Mouse (Mus musculus) liver (tissue): ENCODE results near the gene Rnf217.
A peak's percentile ranks its signal among the peaks of the same experiment; 100 is the strongest.

Source experiments
- DNase-seq: peaks from one replicate; pipeline ENCODE4 v3.0.0-alpha.2; 2020; ENCODE audit warnings: mixed read lengths

Rnf217 gene

DNA sequence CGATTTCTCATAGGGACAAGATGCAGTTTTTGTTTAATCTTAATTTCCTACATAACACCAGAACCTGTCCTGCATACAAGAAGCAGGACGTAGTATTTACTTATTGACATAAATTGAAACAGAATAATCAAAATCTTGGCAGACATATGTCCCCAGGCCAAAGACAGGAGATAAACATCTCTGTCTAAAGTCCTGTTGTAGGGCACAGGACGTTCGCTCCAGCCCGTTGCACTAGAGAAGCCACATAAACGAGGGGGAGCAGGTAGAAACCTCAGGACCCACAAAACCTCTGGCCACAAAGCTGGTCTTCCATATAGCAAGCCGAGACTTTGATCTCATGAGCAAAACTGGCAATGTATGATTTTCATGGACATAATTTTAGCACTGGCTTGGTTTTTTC, 57.1 kb downstream of the Rnf217 start:
- no peak for DNase-seq

DNA sequence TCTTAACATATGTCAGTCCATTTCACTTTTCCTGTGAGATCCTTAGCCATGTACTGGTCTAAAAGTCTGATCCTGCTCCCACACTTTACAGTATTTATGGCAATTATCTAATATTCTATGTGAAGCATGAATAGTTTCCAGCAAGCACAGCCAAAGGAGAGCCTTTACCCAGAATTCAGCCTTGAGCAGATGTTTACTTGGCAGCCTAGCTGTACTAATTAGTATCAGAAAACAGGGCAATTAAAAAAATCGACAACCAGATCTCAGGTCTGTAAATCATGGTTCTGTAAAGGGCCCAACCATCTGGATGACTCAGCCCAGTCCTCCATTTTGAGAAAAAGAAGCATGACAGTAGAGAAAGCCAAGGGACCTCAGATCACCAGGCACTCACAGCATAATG, 57.6 kb downstream of the Rnf217 start:
- DNase-seq: no peak

DNA sequence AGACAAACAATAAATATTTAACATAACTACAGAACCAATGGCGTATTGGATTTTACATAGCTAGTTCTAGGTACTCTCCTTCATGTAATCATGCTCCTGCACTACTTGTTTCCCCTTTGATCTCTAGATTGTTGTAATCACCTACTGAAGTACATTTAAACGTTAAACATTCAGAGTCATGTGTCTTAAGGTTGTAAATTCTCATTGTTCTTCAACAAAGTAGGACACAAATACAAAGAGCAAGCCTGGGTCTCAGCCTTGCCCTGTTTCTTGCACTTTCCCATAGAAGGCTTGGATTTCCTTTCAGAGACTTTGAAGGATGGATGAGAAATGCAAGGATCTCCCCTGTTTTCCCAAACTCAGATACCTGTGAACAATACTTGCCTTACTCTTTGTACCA, 61.8 kb downstream of the Rnf217 start:
- DNase-seq: no peak

DNA sequence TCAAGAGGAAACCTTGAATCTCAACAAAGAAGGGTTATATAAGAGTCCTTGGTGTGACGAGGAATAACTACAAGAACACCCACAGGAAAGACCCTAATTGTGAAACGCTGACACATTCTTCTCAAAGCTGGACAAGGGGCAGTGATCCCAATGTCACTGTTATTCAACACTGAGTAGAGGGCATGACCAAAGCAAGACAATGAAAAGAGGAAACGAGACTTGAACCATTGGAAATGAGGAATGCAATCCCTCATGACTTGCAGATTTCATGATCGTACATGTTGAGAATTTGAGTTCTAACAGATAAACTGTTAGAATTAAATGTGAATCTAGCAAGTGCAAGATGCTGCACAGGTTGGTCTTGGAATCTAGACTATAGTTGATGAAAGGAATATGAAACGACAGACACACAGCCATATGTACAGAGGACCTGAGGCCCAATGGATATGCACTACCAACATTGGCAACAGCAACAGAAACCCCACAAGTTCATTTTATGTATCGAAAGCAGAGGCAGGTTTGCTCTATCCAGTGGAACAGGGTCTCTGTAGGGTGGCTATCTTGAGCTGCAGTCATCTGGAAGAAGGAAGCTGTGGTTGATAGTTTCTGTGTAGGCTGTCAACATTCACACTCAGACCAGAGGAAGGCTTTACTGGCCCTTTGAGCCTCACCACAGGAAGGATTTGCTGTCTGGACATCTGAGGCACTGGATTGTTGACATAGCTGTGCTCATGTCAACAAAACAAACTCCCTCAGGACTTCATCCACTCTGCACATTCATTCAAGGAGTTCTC, 64.6 kb downstream of the Rnf217 start:
- no peak for DNase-seq

DNA sequence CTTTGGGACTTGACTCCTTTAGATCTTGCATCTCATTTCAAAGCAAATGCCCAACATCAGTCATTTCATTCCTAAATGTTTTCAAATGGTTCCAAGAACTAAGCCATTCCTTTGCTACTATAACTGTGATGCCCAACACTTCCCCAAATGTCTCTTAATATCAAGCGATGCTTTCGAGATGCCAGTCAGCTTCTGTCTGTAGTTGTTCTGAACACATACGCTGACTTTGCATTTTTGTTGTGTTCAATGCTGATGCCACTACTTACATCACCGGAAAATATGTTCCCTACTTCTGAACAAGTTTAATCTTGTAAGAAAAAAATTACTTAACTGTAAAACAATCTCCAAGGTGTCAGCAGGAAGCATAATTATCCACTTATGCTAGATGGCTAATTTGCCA, 68.5 kb downstream of the Rnf217 start:
- DNase-seq: no peak

DNA sequence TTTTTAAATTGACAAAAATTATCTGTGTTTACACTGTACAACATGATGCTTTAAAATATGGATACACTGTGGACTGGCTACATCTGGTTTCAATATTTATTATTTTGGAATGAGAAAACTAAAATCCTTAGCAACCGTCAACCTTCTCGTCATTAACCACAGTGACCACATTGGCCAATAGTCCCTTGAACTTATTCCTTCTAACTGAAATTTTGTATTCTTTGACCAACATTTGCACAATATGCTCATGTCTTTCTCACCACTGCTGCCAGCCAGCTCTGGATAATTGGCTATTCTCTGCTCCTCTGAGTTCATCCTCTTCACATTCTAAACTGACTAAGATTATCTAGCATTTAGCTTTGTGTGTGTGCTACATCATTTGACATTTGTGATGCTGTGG, 69.6 kb downstream of the Rnf217 start:
- no peak for DNase-seq

DNA sequence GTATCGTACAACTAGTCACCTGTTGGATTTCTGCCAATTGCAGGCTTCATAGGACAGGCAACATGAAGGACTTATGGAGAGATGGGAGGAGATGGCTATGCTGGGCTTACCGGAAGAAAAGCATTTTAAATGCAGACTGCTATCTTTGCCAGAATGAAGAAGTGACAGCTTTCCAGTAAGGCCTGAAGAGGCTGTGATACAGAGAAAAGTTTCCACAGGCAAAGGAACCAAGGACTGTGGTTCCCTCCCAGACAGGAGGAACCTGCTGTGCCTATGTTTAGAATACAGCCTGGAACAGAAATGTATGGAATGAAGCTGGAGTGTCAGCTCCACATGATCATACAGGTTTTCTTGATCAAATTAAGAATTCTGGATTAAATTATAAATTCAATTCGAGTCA, 70.3 kb downstream of the Rnf217 start:
- no peak for DNase-seq

DNA sequence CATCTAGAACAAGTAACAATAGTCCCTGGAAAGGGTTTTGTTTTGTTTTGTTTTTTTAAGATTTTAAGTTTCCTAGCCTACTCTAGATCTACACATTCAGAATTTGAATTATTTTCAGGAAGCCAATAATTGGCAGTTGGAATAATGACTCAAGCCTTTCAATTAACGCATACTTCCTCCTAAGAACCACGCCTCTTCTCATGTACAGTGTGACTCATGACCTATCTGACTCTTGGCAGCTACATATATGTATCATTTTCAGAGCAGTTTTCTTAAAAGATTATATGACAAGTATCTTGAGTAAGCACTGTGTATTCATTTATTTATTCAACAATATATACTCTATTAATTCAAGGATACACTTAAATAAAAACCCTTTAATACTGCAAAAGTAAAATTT, 70.7 kb downstream of the Rnf217 start:
- no peak for DNase-seq

DNA sequence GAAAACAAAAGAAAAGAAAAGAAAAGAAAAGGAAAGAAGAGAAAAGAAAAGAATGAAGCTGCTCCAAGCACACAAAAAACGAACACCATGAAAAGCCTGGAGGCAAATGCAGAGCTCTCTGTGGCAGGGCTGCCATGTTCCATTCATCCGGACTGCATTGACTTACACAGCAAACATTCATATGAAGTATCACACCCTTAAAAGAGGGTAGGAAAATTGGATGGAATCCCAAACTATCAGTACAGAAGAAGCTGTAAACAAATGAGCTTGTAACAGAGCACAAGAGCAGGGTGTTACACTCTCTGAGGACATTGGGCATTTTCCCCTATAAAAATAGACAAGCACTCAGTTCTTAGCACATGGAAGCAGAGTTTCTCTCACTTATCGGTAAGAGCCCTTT, 71.8 kb downstream of the Rnf217 start:
- DNase-seq: no peak

DNA sequence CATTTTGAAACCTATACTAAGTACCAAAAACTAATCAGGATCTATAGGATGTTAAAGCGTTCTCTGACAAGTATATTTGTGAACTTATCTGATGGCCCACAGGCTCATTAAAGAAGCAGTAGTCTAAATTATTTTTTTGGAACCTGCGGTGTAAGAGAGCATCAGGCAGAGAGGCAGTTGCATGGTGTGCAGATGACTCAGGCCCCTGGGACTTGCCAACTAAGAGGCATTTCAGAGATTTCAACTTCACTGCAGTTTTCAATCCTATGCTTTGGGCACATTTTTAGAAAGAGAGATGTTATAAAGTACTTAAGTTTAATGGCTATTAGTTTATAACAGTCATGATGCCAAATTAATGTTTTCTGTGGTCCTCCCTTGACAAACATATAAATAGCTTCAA, 73.9 kb downstream of the Rnf217 start:
- no peak for DNase-seq

DNA sequence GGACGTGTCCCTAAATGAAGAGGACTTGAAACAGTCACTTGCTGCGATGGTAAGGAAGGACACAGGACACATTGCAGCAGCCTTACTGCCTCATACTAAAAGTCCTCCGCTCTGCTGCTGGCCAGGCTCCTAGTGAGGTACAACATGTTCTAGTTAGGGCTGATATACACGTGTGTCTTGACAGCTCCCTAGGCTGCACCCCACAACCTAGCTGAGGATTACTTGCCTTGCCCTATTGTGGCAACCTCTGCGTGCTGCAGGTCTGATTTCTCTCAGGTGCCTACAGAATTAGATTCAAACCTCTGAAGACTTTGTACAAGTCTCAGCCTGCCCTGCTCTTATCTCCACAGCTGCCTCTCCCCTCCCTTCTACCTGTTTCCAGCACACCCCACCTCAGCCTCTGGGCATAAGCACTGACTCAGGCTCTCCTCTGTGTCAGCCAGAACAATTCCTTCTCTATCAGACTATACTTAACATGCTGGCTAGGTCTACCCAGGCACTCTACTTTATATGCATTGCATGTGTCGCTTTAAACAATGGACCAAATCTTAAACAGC, 75.6 kb downstream of the Rnf217 start:
- DNase-seq: no peak

DNA sequence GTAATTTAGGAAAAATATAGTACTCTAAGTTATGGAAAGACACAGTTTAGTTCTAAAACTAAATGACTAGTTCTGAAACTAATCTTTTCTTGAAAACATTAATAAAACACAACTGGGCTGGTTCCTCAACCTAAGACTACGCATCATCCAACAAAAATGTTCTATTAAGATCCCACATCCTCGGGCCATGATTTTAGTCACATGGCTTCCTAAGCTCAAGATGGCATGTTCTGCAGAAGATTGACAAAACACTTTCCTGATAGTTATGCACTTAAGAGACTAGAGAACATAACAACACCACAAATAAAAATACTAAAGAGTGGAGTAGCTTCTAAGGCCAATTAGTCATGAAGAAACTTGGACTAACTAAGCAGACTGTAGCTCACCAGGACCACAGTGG, 76.2 kb downstream of the Rnf217 start:
- no peak for DNase-seq

DNA sequence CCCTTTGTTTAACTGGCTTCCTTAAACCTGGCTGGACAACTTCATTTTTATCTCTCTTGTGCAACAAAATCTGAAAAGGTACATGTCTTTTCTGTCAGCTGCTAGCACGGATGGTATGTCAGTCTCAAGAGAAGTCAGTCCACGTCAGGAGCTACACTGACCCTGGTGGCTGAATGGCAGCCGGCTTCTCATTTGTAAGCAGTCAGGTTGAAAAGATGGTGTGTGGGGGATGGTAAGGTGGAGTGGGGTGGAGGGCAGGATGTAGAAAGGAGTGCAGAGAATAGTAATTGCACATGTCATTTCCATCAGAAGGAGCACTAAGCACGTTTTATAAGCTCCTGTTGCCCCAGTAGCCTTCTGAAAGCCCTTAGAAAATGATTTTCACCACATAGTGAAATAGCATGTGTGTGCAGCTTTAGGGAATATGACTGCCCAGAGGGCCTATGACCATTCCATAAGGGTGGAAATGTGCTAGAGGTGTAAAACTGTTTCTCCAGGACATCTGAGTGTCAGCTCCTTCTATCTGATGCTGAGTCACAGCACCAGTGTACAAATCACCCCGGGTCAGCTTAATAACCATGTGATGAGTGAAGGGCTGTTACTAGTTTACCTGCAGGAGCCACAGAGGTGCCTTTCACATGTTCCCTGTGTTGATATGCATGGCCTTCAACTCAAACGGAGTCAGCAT, 80.5 kb downstream of the Rnf217 start:
- DNase-seq: no peak

DNA sequence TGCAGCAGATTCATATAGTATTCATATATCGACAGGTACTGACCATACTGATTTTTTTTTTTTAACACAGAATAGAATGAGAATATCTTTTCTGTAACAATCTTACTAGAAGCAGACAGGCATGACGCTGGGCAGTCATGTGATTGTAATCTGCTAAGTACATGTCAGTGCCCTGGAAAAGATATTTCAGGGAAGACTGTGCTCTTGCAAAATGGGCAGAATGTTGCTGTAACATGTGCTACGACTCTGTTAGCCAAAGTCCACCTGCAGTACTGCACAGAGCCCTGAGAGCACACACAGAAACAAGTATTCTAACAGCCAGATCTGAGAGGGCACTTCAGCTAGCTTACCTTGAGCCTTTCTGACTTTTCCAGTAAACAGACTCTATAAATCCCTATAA, 83.3 kb downstream of the Rnf217 start:
- no peak for DNase-seq

DNA sequence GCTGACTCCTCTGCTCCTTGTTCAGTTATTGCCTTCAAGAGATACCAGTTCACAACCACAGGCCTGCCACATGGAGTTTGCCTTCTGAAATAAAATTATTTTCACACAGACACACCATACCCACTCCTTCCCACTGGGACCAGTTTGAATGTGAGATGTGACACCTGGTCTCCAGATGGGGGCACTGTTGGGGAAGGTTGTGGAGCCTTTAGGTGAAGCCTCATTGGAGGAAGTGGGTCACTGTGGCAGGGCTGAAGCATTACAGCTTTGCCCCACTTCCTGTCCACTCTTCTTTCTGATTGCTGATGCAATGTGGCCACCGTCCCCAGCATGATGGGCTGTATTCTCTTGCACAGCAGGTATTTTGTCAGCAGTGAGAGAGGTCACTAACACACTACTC, 89.6 kb downstream of the Rnf217 start:
- peak; percentile 22 for DNase-seq

DNA sequence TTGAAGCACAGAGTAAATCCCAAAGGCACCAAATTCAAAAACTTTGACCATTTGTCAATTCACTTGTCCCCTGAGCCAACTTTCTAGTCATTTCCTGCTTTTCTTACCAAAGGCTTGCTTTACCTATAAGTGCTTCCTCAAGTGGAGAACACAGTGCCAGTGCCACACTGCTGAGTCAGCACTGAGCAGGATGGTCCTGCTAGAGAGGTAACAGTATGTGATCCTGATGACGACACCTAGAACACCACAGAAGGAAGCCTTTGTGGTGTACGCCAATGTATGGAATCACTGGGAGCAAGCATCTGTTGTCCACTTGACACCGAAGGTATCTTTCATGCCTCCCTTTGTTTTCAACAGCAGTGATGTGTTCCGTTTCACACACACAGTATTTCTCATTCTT, 90.8 kb downstream of the Rnf217 start:
- no peak for DNase-seq

DNA sequence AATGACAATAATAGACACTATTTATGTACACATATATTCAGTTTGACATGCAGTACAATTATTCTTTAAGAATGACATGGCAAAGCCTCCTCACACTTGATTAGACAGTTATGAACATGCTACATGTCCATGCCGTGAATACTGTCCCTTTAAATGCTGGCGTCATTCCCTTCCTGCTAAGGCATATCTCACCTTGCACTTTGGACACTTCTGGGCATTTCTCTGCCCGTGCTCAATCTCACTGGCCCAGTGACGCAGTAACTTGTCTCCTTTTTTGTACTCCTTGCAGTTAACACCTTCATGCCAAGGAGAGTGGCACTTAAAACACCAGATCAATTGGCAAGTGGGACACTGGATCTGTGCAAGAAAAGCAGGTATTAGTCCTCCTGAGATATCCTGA, 91.8 kb downstream of the Rnf217 start:
- DNase-seq: no peak

DNA sequence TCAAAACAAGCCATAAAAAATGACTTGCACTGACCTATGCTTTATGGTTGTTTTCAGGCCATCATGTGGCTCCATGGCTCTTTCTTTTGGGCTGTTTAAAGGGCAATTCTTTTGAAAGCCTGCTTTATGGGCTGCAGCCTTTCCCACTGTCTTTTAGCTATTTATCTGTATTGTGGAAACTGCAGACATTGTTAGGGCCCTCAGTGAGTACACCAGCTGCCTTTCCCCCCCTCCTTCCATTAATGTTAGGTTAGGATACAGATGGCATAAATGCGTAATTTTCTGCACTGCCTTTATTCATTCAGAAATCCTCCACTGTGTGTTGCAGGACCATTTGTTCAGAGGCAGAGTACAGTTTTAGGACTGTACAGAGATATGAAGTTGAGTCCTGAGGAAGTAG, 93.1 kb downstream of the Rnf217 start:
- DNase-seq: no peak

DNA sequence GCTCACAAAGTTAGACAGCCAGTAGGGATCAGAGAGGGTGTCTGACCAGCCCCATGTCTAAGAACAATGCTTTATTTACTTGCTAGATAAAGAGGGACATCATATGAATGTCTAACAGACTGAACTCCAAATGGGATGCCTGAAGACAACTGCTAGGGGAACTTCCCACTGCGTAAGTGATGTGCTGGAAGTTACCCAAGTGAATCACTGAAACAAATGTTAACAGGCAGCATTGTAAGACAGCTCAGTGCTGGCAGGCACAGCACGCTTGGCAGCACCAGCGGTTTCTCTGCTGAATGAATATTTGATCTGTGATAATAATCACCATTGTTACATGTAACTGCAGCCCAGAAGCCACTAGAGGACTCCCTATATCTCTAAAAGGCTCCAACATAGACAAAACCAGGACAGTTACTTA, 104.8 kb downstream of the Rnf217 start:
- no peak for DNase-seq

DNA sequence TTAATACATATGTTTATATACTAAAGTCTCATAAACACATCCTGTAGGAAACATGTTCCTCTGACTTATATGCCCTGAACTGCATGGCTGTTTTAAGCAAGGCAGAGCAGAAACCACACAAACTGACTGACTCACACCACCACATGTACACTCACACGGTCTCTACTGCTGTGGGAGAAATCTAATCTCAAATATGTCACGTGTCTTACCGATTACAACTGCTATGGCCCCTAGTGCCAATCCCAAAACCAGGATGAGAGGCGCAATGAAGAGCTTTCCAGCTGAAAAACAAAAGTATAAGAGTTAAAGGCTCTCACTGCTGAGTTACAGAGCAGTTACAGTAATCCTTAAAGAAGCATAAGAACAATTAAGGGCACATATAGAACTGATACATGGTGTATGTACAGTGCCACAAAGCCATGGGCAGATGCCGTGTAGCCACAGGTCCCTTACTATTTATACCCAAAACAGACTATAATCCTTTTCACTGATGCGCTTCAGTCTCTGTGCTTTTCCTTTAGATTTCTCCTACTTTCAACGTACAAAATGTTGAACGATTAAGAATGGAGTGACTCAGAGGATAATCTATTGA, 105.3 kb downstream of the Rnf217 start:
- no peak for DNase-seq

DNA sequence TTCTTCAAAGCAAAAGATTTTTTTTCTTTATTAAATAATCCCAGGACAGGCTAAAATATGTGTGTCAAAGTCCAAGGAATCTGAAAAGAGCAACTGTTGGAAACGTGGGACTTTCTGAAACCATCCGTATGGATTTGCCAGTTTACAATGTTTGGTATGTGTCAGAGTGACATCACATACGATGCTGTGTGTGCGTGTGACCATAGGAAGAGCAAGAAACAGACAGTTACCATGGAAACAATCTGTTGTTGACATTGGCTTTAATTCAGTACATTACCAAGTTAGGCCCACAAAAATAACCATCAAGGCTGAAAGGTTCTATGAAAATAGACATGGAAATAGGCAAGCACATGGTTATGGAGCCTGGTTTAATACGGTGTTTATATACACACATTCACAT, 107.3 kb downstream of the Rnf217 start:
- no peak for DNase-seq

DNA sequence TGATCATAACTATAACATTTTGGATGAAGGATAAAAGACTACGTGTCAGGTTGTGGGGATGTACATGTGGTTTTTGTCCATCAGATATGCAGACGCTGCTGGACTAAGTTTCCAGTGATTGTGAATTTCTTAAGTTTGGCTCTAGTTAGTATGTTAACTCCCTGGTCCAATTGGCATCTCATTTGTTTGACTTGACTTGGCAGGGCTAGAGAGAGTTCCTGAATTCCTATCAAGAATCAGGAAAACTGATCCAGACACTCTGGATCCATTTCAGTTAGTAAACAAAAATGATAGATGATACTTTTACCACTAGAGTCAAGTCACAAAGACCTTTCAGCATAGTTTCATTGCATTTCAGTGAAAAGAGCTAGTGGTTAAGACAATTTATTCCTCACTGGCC, 112.1 kb downstream of the Rnf217 start:
- no peak for DNase-seq

DNA sequence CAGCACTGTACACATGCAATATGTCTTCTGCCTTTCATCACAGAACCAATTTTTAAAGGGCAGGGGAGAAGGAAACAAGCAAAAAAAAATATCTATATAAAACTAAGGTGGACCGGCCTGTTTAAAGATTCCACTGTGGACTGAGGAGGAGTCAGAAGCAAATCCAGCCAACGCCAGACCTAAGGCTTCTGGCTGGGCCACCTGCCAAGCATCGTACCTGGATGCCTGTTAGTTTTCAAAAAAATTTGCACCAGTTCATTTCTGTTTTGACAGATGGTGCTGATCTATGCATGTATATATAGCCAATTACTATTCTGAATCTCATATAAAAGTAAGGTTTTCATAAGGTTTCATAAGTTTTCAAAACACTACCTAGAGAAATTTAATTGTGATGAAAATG, 113.2 kb downstream of the Rnf217 start:
- no peak for DNase-seq

DNA sequence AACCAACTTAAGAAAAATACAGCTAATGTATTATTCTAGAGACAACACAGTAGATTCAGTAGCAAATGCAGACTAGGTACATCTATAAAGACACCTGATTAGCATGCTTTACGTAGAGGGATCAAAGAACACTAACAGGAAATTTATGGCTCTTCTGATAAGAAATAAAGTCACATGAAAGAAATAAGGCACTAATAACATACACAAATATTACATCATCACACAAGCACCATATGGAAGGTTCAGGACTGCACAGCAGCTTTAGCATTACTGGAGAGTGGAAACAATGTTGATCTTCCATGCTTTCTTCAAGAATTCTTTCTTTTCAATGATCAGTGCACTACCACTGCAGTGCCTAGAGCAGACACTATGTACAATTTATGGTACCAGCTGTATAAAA, 114.7 kb downstream of the Rnf217 start:
- DNase-seq: no peak
